Mouse (Mus musculus) stomach, embryonic 14.5 days (tissue): Measurements from ENCODE around the gene Zfp689. TPM values are rescaled to one million over a fixed set of nuclear protein-coding genes. Genes with fewer than 3 reads are reported as not detected.
"Not testable (repeated sequence)": the region's sequence is repeated elsewhere in the genome, so short reads cannot be mapped to it uniquely, and the experiment has no call there.

ENCODE experiments used
- ATAC-seq: fragments of 200-750 bp; cut with Nextera tagmentation; 2 replicates; pipeline ENCODE4 v1.8.0; 2017; ENCODE audit warnings: low read depth, moderate TSS enrichment; ENCODE audit not compliant: insufficient number of reproducible peaks, insufficient read depth, low FRiP score
- H3K27ac ChIP-seq: fragments of 300-500 bp; sonication (generic); 2 replicates; pipeline ENCODE4 v1.5.1; 2014; ENCODE audit warnings: mild to moderate bottlenecking, low read length, moderate library complexity, mixed read lengths
- H3K27me3 ChIP-seq: fragments of 300-500 bp; sonication (generic); 2 replicates; pipeline ENCODE4 v1.6.1; 2014; ENCODE audit warnings: low read length, control low read depth, mixed read lengths; ENCODE audit not compliant: control insufficient read depth, insufficient read depth
- H3K36me3 ChIP-seq: fragments of 300-500 bp; sonication (generic); 2 replicates; pipeline ENCODE4 v1.6.1; 2014; ENCODE audit warnings: mild to moderate bottlenecking, control low read depth, low read length, moderate library complexity, mixed read lengths; ENCODE audit not compliant: control insufficient read depth, insufficient read depth
- H3K4me1 ChIP-seq: fragments of 300-500 bp; sonication (generic); 2 replicates; pipeline ENCODE4 v1.6.1; 2014; ENCODE audit warnings: low read length, control low read depth, mixed read lengths; ENCODE audit not compliant: control insufficient read depth, insufficient read depth
- H3K4me2 ChIP-seq: fragments of 300-500 bp; sonication (generic); replicated peaks from 2 replicates; pipeline ENCODE4 v1.6.1; 2014; ENCODE audit warnings: low read depth, low read length, control low read depth
- H3K4me3 ChIP-seq: fragments of 300-500 bp; sonication (generic); 2 replicates; pipeline ENCODE4 v1.5.1; 2014; ENCODE audit warnings: low read depth, low read length, control low read depth
- H3K9ac ChIP-seq: fragments of 300-500 bp; sonication (generic); replicated peaks from 2 replicates; pipeline ENCODE4 v1.6.1; 2014; ENCODE audit warnings: low read depth, mild to moderate bottlenecking, control low read depth, low read length, moderate library complexity, mixed read lengths
- H3K9me3 ChIP-seq: fragments of 300-500 bp; sonication (generic); 2 replicates; pipeline ENCODE4 v1.6.1; 2016; ENCODE audit warnings: low read depth, low read length, control low read depth; ENCODE audit not compliant: control insufficient read depth
- WGBS: fragments of 180-500 bp; shearing (Covaris S2); extraction: QIAGEN DNeasy Blood & Tissue Kit; methylation state at CpG from one replicate; pipeline ENCODE4 v1.1.7; 2014; 5-methylcytosine and 5-hydroxymethylcytosine counted together
- polyA plus RNA-seq: library from polyadenylated mRNA; unstranded; fragments of >200 nt; fragmentation: Nextera tagmentation; extraction: Ambion mirVana; gene quantifications from 2 replicates; pipeline ENCODE4 v1.2.1, GENCODE M21; 2014

Zfp689 gene
- polyA plus RNA-seq, 1 experiment from 2014 or later, result 9.1 TPM

DNA sequence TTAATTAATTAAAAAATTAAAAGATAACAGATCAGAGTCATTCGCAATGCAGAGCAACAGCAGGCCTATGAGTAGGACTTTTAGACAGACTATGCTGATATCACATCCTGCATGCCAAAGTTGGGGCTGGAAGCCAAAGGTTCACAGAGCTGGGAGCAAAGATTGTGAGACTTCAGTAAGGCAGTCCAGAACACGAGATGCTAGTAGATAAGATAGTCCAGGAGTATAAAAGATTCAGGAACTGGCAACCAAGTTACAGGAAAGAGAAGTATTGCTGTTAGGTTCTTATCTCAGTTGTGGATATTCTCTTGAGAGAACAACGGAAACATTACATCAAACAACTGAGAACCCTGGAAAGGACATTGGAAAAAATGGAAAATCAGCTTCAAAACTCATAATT, 22.6 kb downstream of the Zfp689 start:
- WGBS, result 65% methylated on average over 3 of the region's 3 CpGs
- no peak overlapping the region for H3K4me3 ChIP-seq
- ATAC-seq, result no peak
- no peak overlapping the region for H3K9ac ChIP-seq
- peaks cover 5% of the 10 kb centered on the region; the same call in 1 of the 2 replicates for H3K4me1 ChIP-seq
- no peak overlapping the region for H3K4me2 ChIP-seq
- no peak overlapping the region for H3K27ac ChIP-seq
- no peaks in the 10 kb centered on the region for H3K9me3 ChIP-seq
- no peaks in the 10 kb centered on the region for H3K27me3 ChIP-seq
- H3K36me3 ChIP-seq, result no peaks in the 10 kb centered on the region

DNA sequence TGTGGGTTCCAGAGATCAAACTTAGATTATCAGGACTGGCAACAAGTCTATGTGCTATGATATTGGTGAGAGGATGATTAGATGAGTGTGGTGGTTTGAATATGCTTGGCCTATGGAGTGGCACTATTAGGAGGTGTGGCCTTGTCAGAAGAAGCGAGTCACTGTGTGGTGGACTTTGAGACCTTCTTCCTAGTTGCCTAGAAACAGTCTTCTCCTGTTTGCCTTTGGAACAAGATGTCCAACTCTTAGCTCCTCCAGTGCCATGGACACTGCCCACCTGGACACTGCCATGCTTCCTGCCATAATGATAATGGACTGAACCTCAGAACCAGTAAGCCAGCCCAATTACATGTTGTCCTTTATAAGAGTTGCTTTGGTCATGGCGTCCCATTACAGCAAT, 23.0 kb downstream of the Zfp689 start:
- Histone ChIP-seq H3K36me3 (no peaks in the 10 kb centered on the region), H3K4me3 (no peak overlapping the region), H3K9me3 (no peaks in the 10 kb centered on the region), H3K4me2 (no peak overlapping the region), H3K4me1 (peaks cover 9% of the 10 kb centered on the region; the same call in 1 of the 2 replicates), H3K27ac (no peak overlapping the region), H3K9ac (no peak overlapping the region), H3K27me3 (no peaks in the 10 kb centered on the region)
- no peak for ATAC-seq
- WGBS, result 84% methylated on average over 2 of the region's 2 CpGs

DNA sequence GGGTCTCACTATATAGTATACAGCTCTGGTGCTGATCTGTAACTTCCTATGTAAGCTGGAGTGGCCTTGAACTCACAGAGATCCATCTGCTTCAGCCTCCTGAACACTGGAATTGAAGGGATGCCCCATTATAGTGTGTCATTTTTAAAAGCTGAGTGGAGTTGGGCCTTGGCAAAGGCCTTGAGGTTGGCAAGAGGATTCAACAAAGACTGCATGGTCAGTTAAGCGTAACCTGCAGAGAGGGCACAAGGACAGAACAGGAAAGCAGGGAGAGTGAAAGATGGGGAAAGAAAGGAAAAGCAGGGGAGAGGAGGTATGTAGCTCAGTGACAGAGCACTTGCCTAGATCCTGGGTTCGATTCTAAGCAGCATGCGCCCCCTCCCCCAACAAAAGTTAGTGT, 23.7 kb downstream of the Zfp689 start:
- Histone ChIP-seq H3K4me1 (peaks cover 9% of the 10 kb centered on the region; the same call in 1 of the 2 replicates), H3K36me3 (no peaks in the 10 kb centered on the region), H3K27me3 (no peaks in the 10 kb centered on the region), H3K27ac (no peak overlapping the region), H3K4me2 (no peak overlapping the region), H3K9me3 (no peaks in the 10 kb centered on the region), H3K9ac (no peak overlapping the region), H3K4me3 (no peak overlapping the region)
- ATAC-seq, result no peak
- 89% methylated on average over 3 of the region's 3 CpGs for WGBS

DNA sequence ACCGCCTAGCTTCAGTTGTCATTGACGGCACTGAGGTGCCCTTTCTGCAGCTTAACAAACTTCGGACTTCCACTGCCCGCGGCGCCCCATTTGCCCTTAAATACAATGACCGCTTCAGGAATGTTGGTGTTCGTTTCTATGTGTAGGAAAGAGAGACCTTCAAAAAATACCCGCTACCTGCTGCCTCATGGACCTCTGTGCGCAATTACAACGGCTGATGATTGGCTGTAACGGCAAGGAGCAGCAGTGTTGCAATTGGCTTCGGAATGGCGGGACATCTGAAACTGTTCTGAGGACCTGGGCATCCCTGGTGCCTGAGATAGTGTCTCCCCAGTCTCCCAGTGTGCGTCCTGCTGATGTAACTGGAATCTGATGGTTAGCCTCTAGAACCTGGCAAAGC, 26.7 kb downstream of the Zfp689 start:
- H3K36me3 ChIP-seq, result no peaks in the 10 kb centered on the region
- H3K4me3 ChIP-seq, result peak overlapping the region; percentile 82
- no peaks in the 10 kb centered on the region for H3K9me3 ChIP-seq
- peak; percentile 43; the same call in 1 of the 2 replicates for ATAC-seq
- no peak overlapping the region for H3K27ac ChIP-seq
- WGBS, result 2% methylated on average over 15 of the region's 15 CpGs
- no peaks in the 10 kb centered on the region for H3K27me3 ChIP-seq
- H3K4me1 ChIP-seq, result peaks cover 9% of the 10 kb centered on the region; the same call in 1 of the 2 replicates
- peak overlapping the region; percentile 97 for H3K4me2 ChIP-seq
- peak overlapping the region; percentile 76; the same call in 1 of the 2 replicates for H3K9ac ChIP-seq

DNA sequence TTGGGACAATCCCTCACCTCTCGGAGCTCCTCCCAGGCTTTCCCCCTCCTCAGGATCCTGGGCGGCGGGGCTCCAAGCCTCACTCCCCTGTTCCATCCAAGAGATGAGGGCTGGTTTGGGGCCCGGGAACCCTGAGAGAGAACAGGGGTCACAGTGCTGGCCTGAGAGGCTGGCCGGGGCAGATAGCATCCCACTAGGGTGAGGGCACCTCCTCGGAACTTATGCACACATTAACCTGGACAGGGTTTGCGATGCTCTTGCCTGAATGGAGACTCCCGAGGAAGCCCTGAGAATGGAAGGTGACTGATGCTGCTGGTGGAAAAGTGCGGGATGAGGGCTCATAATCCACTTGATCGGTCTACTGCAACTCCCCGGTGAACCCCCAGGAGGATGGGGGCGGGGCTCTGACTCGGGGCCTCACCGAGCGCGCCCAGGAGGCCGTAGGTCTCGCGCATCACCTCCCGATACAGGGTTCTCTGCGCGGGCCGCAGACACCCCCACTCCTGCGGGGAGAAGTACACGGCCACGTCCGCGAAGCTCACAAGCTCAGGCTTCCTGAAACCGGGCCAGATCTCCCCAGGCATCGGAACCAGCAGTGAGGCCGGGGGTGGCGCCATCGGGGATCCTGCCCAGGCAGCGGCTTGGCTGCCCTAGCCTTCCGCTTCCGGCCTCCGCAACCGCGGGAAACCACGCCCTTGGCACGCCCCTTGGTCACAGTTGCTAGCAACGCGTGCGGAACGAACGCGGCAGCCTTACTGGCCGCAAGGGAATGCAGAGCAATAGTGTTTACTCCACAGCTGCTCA, 27.4 kb downstream of the Zfp689 start, which contains the start of gene Zfp688:
Zfp688 (minus strand) TSS at position 681 of the 804 bp plus-strand sequence.
- WGBS, result 1% methylated on average over 48 of the region's 48 CpGs
- no peaks in the 10 kb centered on the region for H3K36me3 ChIP-seq
- H3K9ac ChIP-seq, result peak within 1 kb of the TSS; percentile 76
- peak within 1 kb of the TSS; percentile 55; the same call in 1 of the 2 replicates for H3K27ac ChIP-seq
- H3K4me1 ChIP-seq, result peaks cover 9% of the 10 kb centered on the region; the same call in 1 of the 2 replicates
- ATAC-seq, result peak; percentile 94
- H3K9me3 ChIP-seq, result no peaks in the 10 kb centered on the region
- H3K4me2 ChIP-seq, result peak within 1 kb of the TSS; percentile 97
- H3K4me3 ChIP-seq, result peak within 1 kb of the TSS; percentile 82
- H3K27me3 ChIP-seq, result no peaks in the 10 kb centered on the region

DNA sequence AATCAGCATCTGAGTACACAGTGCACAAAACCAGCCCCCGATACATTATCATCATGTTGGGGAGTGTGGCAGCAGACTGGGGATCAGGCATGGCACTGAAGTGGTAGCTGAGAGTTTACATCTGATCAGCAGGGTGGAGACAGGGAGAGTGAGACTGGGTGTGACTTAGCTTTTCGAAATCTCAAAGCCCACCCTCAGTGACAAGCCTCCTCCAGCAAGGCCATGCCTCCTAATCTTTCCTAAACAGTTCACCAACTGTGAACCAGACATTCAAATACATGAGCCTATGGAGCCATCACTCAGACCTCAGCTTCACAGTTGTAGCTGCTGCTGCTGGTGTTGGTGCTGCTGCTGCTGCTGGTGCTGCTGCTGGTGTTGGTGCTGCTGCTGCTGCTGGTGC, 37.5 kb downstream of the Zfp689 start:
- H3K4me2 ChIP-seq, result no peak overlapping the region
- ATAC-seq, result no peak
- 72% methylated on average over 2 of the region's 2 CpGs for WGBS

DNA sequence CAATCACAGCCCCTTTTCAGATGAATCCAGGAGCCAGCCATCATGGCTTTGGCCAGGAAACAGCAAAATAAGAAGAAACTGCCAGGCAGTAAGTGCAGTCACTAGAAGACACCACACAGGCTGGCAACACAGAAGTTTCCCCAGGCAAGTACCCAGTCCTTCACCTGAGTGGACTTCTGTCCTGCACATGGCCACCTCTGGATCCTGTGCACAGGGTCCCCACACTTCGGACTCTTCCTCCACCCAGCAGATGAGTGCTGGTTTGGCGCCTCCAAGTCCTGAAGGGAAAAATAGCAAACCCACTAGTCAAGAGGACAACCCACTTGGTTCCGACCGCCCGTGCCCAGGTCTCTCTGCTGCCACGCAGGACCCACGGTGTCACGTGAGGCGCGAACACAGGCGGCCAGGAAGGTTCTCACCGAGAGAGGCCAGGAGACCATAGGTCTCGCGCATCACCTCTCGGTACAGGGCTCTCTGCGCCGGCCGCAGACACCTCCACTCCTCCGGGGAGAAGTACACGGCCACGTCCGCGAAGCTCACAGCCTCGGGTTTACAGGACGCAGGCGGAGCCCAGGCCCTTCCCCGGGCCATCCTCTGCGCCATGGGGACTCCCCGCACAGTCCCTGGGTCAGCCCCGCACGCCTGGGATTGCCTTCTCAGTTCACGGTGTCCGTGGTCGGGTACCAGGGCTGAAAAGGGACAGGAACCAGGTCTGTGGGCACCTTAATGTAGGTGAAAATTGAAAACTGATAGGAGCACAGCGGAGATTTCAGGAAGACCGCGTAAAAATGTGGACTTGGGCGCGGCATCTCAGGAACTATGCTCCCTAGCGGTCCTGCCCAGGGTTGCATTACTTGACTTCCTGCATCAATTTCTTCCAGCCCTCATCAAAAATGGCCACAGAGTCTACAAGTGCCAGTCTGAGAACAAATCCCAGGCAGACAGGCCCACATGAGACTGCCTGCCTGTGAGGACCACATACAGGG, 42.7 kb downstream of the Zfp689 start, which contains the start of gene Zfp764:
Zfp764 (minus strand) TSS at position 821 of the 986 bp plus-strand sequence.
- H3K4me1 ChIP-seq, H3K9me3 ChIP-seq, H3K27me3 ChIP-seq, H3K36me3 ChIP-seq: not testable (repeated sequence)
- H3K4me3 ChIP-seq, result peak within 1 kb of the TSS; percentile 48
- 4% methylated on average over 40 of the region's 40 CpGs for WGBS
- ATAC-seq, result peak; percentile 87
- peak within 1 kb of the TSS; percentile 52; the same call in 1 of the 2 replicates for H3K27ac ChIP-seq
- peak within 1 kb of the TSS; percentile 78 for H3K4me2 ChIP-seq
- H3K9ac ChIP-seq, result peak within 1 kb of the TSS; percentile 72

More for the DNA sequence above, 37.5 kb downstream of the Zfp689 start:
- H3K4me3 ChIP-seq, result no peak overlapping the region
- H3K27ac ChIP-seq, result no peak overlapping the region
- H3K9me3 ChIP-seq, result no peaks in the 10 kb centered on the region
- no peaks in the 10 kb centered on the region for H3K36me3 ChIP-seq
- no peaks in the 10 kb centered on the region for H3K27me3 ChIP-seq
- no peaks in the 10 kb centered on the region for H3K4me1 ChIP-seq
- no peak overlapping the region for H3K9ac ChIP-seq

DNA sequence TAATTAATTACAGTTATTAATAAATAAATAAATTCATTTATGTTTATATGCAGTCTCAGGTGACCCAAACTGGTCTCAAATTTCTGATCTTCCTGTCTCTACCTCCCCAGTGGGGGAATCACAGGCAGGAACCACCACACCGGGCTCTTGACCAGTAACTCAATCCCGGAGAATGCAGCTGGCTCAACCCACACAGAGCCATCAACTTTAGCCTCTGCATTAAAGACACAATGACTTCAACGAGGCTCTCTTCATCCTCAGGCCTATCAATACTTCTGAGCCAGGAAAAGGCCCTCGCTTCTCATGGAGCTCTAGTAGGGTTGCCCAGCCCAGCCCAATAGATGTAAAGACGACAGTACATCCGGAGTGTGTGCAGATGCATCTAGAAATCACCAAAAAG, 44.9 kb downstream of the Zfp689 start:
- H3K4me2 ChIP-seq, H3K9ac ChIP-seq: not testable (repeated sequence)
- WGBS, result 96% methylated on average over 6 of the region's 6 CpGs

More for the DNA sequence above, 44.9 kb downstream of the Zfp689 start:
- H3K36me3 ChIP-seq, H3K4me3 ChIP-seq, H3K27me3 ChIP-seq, ATAC-seq, H3K27ac ChIP-seq, H3K4me1 ChIP-seq, H3K9me3 ChIP-seq: not testable (repeated sequence)
